Mouse (Mus musculus) 3134 (cell line): ENCODE results near the gene Fam117a.
A peak's percentile ranks its signal among the peaks of the same experiment; 100 is the strongest.

Experiments used
- DNase-seq: peaks from one replicate; pipeline ENCODE4 v3.0.0-alpha.2; 2011; ENCODE audit warnings: low spot score; ENCODE audit not compliant: insufficient read length; ENCODE audit errors: extremely low read depth

Gene Fam117a

DNA sequence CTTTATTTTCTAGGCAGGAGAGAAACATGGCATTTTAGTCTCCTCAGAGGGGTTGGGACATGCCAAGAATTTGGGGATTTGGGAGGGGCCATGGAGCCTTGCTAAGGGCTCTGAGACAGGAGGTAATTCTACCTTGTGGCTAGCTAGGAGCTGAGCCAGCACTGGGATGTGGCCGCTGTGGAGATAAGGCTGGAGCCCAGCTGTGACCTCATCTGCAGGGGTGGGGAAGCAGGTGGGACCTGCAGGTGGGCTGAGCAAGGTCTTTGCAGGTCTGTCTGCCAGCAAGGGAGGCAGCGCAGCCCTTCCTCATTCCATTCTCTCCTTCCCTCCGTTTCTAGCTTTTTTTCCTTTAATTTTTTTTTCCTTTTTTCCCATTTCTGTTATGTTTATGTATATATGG, 21.4 kb downstream of the Fam117a start:
- no peak for DNase-seq

DNA sequence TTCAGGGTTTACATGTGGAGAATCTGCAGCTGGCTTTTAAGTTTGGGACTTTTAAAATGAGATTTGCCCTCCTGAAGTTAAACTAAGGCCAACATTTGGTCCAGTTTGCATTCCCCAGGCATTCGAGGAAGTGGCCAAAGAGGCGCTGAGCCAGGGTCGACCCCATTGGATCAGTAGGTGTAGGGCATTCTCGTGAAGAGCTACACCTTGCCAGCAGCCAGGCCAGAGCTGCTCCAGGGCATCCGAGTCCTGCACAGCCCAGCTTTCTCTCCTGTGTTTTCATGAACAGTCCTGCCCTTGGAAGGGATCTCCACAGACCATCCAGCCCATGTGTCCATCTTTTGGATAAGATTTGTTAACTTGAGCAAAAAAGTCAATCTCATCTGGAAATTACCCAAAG, 27.6 kb downstream of the Fam117a start:
- DNase-seq: no peak

DNA sequence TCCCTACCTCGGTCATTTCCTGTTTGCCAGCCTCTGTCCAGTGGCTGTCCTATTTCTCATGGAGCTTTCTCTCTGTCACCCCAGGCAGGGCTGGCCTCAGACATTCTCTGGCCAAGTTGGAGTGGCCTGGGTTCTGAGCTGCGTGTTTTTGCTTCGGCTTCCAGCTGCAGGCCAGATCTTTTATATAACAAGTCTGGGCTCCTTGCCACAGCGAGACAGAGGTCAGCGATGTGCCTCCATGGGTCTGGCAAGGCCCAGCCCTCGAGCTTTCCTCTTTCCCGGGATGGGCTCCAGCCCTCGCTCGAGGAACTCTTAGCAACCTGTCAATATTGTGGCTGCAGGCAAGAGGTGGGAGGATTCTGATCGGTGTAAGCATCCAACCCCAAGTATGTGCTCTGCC, 28.8 kb downstream of the Fam117a start:
- peak; percentile 68 for DNase-seq

DNA sequence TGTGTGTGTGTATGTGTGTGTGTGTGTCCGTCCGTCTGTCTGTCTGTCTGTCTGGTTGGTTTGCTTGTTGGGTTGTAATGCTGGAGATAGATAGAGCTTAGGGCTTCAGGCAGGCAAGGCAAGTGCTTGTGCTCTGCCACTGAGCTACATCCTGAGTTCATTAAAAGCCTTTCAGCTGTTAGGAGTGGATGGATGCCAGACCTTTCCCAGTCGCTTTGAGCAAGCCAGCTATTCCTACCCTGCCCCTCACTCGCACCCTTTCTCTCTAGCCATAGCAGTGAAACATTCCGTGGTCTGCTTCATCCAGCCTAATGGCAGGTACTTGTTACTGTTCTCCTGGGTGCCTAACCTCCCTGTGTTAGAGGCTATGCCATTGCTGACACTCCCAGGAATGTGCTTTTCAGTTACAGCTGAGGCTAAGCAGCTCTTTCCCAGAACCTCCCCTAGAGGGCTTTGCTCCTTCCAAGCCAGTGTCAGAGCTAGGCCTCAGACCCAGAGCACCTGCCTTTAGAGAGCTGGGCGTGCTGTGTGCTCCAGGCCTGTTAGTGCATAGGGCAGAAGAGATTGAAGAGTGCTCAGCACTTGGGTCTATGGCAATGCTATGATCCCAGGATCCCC, 29.6 kb downstream of the Fam117a start:
- no peak for DNase-seq

DNA sequence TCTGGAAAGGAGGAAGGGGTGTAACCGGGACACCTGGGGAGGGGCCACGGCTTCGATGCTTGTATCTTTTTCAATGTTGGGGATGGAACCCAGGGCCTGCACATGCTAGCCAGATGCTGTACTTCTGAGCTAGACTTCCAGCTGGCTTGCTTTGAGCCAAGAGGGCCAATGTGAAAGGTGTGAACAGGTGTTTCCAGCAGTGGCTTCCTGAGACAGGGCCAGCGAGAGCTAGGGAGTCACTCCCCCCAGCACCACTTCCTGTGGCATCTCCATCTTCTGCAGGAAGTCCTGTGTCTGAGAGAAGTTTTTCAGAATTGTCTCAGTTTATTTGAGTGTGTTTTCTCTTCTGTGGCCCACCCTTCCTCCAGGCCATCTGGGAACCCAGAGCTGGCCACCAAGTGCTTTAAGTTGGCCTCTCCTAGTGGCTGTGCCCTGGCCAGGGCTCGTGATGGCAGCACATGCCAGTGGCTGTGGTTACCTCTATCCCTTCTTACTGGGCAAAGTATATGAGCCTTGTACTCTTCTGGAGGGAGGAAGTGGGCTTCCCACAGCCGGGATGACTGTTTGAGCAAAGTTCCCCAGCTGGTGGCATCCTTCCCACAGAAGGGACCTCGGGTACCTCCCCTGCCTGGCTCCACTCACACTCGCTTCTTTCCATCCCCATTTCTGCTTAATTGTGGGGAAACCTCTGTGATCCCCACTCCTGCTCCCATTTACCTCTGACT, 30.4 kb downstream of the Fam117a start:
- DNase-seq: no peak

DNA sequence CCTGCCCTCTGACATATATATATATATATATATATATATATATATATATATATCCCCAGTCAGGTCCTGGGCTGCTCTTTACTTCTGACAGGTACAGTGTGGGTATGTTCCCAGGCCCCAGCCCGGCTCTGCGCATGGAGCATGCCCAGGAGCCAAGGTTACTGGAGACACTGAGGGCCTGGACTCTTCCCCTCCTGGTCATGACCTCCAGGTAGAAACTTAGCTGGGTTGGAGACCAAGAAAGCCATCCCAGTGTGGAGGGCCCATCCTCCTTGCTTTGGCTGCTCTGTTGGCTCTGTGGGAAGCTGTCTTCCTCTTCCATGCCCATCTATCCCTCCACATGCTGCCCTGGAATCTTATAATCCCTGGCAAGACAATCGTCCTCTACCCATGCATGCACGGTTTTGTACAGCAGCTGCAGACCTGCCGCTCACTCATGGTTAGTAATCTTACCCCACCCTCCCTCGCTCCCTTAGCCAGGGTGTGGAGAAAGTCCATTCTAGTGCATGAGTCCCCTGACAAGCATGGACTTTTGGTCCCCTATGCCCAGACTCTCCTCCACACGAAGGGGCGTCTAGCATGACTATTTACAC, 31.5 kb downstream of the Fam117a start:
- DNase-seq: no peak

DNA sequence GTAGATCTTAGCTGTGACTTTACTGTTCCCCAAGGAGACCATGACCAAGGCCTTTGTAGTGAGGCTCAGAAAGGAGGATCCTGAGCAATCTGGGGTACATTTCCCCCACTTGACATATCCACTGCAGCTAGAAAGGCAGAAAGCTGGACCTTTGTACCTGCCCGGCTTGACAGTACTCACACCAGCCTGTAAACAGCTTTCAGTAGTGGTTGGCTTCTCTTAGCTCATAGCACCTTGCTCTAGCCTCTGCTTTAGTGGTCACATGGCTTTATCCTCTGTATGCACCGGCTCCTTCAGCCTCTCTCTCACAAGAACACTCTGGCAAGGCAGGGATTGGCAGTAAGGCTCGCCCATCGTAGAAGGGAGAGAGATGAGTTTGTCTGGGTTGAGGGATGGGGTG, 32.1 kb downstream of the Fam117a start:
- no peak for DNase-seq

DNA sequence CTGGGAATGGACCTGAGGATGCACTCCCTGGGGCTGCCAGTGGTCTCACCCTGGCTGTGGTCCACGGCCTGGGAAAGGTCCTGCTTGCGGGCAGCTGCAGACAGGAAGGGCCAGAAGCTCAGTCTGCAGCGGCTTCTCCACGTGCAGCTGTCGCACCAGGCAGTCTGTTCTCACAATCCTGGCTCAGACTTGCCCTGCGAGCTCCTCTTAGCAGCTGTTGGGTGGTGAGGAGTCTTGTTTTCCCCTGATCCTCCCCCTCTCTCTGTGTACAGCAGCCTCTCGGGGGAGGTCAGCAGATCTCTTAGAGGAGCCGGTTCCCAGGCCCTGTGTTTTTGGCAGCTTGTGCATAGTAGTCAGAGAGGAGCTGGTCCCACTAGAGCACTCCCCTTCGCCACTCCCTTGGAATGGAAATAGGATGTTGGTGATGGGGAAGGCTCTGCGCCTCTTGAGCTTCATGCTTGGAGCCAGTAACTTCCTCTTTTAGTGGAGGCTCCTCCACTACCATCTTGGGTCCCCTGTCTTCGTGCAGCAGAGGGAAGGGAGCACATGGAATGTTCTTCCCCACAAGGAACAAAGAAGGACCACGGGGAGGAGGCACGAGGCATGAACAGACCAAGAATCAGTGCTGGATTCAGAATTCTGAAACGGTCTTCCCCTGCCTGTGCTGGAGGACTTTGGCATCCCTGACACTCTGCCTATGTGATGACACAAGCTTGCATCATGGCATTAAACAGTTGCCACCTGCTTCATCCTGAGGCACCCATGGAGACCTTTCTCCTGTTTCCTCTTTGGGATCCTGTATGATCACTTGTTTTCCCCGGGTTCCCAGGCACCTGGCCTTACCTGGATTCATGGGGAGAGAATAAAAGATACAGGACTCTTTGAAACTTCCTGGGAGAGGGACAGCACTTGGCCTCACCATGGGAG, 33.4 kb downstream of the Fam117a start:
- no peak for DNase-seq

DNA sequence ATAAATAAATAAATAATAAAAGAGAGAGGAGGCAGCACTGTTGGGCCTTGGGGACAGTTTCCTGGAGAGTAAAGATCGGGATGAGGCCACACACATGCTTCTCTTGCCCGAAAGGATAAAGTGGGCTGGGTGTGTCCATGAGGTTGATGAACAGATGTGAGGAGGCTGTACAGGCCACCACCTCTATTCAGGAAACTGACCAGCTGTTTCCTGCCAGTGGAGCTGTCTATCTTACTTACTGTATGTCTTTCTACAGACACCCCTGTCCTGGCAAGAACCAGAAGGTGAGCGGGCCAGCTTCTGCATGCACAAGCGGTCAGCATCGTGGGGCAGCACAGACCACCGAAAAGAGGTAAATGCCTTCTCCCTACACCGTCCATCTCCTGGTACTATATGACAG, 34.4 kb downstream of the Fam117a start:
- no peak for DNase-seq

DNA sequence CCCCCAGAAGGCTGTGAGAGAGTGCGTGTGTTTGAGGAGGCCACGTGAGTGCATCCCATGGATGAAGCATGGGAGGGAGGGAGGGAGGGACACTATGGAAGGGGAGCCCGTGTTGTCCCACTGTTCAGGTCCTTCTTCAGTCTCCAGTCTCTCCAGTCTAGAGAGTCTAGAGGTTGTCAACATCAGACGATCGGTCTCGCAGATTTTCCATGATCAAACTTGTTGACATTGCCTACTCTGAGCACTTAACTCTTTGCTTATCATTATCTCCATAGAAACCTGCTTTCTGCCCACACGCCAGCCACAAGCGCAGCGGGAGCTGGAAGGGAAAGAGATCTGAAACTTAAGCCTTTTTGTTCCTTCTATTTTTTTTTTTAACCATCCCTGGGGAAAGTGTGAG, 42.1 kb downstream of the Fam117a start:
- no peak for DNase-seq

DNA sequence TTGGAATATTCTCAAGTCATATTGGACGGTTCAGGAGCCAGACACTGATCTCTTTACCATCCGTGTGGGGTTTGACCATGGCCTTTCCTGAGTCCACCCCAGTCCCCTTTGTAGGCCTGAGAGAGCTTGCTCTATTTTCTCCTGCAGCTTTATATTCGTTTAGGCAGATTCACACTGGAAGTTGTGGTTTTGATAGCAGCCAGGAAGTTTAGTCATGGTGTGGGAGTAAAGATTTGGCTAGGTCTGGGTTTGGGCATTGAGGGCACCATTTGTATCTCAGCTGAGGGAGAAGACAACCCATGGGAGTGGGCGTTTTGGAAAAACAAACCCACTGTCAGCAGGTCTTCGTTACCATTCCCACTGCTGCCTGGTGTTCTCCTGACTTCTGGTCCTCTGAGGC, 42.7 kb downstream of the Fam117a start:
- no peak for DNase-seq

DNA sequence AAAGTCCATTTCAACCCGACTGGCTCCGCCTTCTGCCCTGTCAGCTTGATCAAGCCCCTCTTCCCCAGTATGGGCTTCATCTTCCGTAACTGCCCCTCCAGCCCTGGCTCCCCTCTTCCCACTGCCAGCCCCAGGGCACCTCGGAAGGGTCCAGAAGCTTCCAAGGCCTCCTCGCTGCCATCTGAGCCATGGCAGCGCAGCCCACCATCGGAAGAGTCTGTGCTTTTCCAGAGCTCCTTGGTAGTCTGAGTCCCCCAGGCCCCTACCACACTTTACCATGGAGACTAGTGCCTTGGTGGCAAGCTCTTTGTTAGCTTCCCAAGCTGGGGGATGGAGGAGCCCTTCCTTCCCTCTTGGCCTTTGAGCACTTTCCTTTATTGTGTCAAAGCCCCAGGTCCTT, 43.9 kb downstream of the Fam117a start:
- DNase-seq: no peak

DNA sequence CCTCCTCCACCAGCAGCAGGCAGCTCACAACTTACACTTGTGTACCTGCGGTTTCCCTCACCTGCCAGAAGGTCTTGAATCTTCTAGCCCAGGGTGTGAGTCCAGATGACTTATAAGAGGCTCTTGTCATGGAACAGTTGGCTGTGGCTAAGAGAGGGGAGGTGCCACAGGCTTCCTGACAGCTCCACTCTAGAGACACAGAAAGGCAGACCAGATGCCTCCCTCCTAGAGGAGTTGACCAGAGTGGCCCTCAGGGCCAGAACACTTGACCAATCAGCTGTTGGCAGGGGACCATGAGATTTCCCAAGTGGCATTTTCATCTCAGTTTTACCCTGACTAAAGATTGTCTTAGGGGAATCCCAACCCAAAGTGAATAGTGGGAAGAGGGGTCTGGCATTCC, 44.3 kb downstream of the Fam117a start:
- no peak for DNase-seq

DNA sequence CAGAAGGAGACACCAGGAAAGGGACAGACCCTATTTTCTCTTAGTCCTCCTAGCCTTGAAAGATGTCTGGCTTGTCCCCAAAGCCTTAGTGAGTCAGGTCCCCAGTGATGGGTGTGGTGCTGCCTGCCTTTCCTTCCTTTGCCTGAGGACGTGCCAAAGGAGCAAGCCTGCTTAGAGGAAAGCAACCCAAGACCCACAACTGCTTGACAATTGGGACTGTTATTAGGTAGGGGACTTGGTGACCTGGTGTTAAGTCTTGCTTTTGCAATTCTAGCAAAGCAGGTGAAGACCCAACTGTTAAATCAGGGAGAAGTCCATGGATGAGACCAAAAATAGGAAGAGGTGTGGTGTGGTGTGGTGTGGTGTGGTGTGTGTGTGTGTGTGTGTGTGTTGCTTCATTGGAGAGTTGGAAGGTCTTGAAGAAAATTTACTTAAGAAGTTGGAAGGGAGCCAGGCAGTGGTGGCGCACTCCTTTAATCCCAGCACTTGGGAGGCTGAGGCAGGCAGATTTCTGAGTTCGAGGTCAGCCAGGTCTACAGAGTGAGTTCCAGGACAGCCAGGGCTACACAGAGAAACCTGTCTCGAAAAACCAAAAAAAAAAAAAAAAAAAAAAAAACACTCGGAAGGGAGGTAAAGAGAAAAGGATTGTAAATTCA, 46.6 kb downstream of the Fam117a start:
- peak; percentile 71 for DNase-seq

DNA sequence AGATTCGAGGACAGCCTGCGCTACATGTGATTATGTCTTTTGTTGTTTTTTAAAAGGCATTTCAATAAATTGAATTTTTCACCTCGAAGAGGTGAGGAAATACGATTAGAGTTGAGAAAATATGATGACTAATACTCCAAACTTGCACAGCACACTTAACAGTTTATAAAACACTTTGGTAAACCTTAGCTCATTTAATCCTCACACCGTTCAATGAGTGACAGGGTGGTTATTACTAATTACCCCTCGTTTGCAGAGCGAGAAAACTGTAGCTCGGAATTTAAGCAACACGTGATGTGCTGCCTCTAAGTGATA, 47.1 kb downstream of the Fam117a start:
- no peak for DNase-seq

DNA sequence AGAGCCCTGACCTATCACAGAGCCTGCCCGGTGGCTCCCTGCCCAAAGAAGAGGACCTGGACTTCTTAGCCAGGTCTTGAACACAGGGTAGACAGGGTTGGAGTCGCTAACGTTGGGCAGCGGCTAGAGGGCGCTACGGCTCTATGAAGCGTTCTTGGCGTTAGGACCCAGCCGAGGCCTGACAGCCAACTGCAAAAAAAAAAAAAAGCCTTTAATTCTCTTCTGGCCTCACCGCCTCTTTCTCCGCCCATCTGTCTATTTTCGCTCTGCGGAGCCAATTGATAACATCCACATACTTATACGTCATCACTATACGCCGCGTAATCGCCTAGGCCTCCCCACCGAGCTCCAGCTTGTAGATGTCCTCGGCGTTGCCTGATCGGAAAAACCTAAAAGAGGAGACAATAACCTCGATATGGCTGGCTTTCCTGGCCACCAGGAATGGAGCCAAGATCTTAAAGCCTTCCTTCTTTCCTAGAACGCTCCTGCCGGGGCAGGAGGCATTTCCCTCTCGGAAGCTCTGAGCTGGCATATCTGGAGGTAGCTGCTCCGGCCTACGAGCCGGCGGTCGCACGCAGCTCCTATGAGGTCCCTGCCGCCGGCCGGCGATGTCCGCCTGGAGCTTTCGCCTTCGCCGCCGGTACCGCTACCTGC, 47.6 kb downstream of the Fam117a start, which contains the start of gene Slc35b1:
Slc35b1 (plus strand) TSS at position 374 of the 654 bp plus-strand sequence.
- peak; percentile 93 for DNase-seq

DNA sequence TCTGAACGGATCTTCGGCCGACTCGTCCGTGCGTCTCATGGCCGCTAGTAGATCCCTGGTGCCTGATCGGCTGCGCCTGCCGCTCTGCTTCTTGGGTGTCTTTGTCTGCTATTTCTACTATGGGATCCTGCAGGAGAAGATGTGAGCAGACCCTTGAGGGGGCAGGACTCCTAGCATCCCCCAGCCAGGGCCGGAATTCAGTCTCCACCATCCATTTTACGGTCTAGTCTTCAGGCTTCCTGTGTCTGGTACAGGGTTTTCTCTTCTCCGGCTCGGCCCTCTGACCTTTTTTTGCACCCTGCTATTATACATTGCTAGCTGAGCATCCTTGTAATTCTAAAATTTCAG, 48.1 kb downstream of the Fam117a start:
- DNase-seq: no peak

DNA sequence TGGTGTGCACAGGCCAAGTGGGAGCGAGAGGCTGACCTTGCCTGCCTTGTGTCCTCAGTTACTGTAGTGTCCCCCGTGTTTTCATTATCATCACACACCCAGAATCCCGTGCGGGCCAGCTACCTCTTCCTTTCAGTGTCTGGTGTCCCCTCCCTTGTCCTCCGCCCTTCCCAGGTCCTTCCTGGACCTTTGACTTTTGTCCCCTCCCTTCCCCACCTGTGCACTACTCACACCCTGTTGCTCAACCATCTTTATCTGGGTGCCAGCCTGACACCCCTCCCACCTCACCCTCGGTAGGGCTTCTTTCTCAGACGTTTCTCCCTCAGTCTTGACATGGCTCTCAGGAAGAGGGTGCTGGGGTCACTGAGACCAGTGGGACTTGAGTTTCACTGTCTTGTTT, 50.5 kb downstream of the Fam117a start:
- DNase-seq: no peak

DNA sequence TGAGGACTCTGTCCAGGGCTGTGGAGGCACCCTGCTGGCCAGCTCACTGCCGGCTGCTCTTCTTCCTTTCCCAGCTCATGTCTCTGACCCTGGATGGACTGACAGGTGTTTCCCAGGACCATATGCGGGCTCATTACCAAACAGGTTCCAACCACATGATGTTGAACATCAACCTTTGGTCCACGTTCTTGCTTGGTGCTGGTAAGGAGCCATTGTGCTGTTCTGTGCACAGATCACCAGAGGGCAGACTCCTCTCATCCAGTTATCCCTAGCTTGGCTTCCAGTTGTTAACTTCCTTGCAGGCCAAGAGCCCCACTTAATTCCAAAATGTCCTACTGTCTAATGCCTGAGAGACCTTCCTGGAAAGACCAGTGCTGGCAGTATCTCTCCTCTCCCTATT, 52.2 kb downstream of the Fam117a start:
- DNase-seq: no peak

DNA sequence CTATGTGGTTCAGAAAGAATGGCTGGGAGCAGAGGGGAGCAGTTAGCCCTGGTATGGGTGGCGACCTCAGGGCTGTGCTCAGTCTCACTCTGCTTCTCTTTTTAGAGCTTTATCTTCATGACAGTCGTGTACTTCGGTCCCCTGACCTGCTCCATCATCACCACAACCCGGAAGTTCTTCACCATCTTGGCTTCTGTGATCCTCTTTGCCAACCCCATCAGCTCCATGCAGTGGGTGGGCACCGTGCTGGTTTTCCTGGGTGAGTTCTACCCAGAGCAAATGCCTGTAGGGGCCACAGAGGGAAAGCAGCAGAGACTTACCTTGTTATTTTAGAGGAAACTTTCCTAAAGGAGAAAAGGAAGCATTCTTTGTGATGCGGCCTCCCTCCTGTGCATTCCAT, 53.6 kb downstream of the Fam117a start:
- DNase-seq: no peak
